Mouse (Mus musculus) left cerebral cortex, postnatal 25 days (tissue): ENCODE data around the gene Cidec. TPM values are rescaled to one million over a fixed set of nuclear protein-coding genes. Genes with fewer than 3 reads are reported as not detected.

Source experiments
- DNase-seq, 2 experiments: peaks; one replicate each; pipeline ENCODE4 v3.0.0; 2022; ENCODE audit warnings: low spot score in 2 of 2, mixed read lengths in 1 of 2
- intact Hi-C: fragments of 180-260 bp; cut with DNase I; formaldehyde crosslinking; loops from one replicate; pipeline ENCODE4 v1.15.1; 2025
- total RNA-seq, 2 experiments: library from RNA; stranded (reverse); gene quantifications; 2 replicates each; pipeline ENCODE4 v1.2.3; 2021

Gene Cidec
- total RNA-seq, 2 experiments from 2014 or later = not detected

GRCm38 (mm10) chr6:113419199-113419587 lies 16.4 kb downstream of the Cidec start, which contains the start of gene Rpusd3:
Gene Rpusd3, minus strand, starts transcription at chr6:113419340.
- intact Hi-C loops = no loop called here
- DNase-seq = peak; percentile 97 to 98

GRCm38 (mm10) chr6:113418441-113419198 lies 16.9 kb downstream of the Cidec start:
- intact Hi-C loops = no loop called here
- no peak for DNase-seq

GRCm38 (mm10) chr6:113416416-113416815 lies 19.1 kb downstream of the Cidec start:
- intact Hi-C loops = no loop called here

GRCm38 (mm10) chr6:113410001-113410400 lies 25.6 kb downstream of the Cidec start:
- intact Hi-C loops = no loop called here
- no peak for DNase-seq

More at GRCm38 (mm10) chr6:113416416-113416815, 19.1 kb downstream of the Cidec start:
- no peak for DNase-seq

GRCm38 (mm10) chr6:113406683-113407082 lies 28.9 kb downstream of the Cidec start:
- intact Hi-C loops = no loop called here
- no peak for DNase-seq

- peak; percentile 35 to 89 for DNase-seq
Observed at GRCm38 (mm10) chr6:113405483-113405882, 30.1 kb downstream of the Cidec start.

GRCm38 (mm10) chr6:113404649-113405448 lies 30.7 kb downstream of the Cidec start:
- intact Hi-C loops = no loop called here
- DNase-seq = no peak

More at GRCm38 (mm10) chr6:113405483-113405882, 30.1 kb downstream of the Cidec start:
- intact Hi-C loops = no loop called here

GRCm38 (mm10) chr6:113402094-113402493 lies 33.5 kb downstream of the Cidec start:
- intact Hi-C loops = no loop called here

GRCm38 (mm10) chr6:113396270-113397030 lies 39.1 kb downstream of the Cidec start:
- DNase-seq = no peak
- intact Hi-C loops = no loop called here

More at GRCm38 (mm10) chr6:113402094-113402493, 33.5 kb downstream of the Cidec start:
- DNase-seq = peak in 1 of 2 experiments; percentile 65

- intact Hi-C loops = no loop called here
Observed at GRCm38 (mm10) chr6:113395501-113395900, 40.1 kb downstream of the Cidec start.

GRCm38 (mm10) chr6:113394811-113395210 lies 40.7 kb downstream of the Cidec start:
- DNase-seq = no peak
- intact Hi-C loops = no loop called here

More at GRCm38 (mm10) chr6:113395501-113395900, 40.1 kb downstream of the Cidec start:
- DNase-seq = no peak

- intact Hi-C loops = no loop called here
Observed at GRCm38 (mm10) chr6:113393951-113394350, 41.6 kb downstream of the Cidec start.

GRCm38 (mm10) chr6:113392387-113393071 lies 43.0 kb downstream of the Cidec start:
- intact Hi-C loops = no loop called here
- peak; percentile 42 to 44 for DNase-seq

More at GRCm38 (mm10) chr6:113393951-113394350, 41.6 kb downstream of the Cidec start:
- no peak for DNase-seq

- intact Hi-C loops = no loop called here
- DNase-seq = no peak
Observed at GRCm38 (mm10) chr6:113392015-113392386, 43.6 kb downstream of the Cidec start.

GRCm38 (mm10) chr6:113390715-113391114 lies 44.8 kb downstream of the Cidec start:
- intact Hi-C loops = no loop called here
- no peak for DNase-seq

GRCm38 (mm10) chr6:113388960-113389359 lies 46.6 kb downstream of the Cidec start, which contains the start of gene Ttll3:
Gene Ttll3, plus strand, starts transcription at chr6:113389260.
- intact Hi-C loops = no loop called here
- no peak for DNase-seq

- DNase-seq = no peak
- intact Hi-C loops = no loop called here
Observed at GRCm38 (mm10) chr6:113386025-113386424, 49.5 kb downstream of the Cidec start.

- DNase-seq = no peak
- intact Hi-C loops = no loop called here
Observed at GRCm38 (mm10) chr6:113385160-113385714, 50.3 kb downstream of the Cidec start.
